Mouse (Mus musculus) frontal cortex, postnatal 10 days (tissue): ENCODE measurements around the gene Tns4.

ENCODE experiments used
- DNase-seq, 2 experiments: peaks; one replicate each; pipeline ENCODE4 v3.0.0; 2022; ENCODE audit warnings: low spot score in 2 of 2, mixed read lengths in 1 of 2

The Tns4 gene

DNA sequence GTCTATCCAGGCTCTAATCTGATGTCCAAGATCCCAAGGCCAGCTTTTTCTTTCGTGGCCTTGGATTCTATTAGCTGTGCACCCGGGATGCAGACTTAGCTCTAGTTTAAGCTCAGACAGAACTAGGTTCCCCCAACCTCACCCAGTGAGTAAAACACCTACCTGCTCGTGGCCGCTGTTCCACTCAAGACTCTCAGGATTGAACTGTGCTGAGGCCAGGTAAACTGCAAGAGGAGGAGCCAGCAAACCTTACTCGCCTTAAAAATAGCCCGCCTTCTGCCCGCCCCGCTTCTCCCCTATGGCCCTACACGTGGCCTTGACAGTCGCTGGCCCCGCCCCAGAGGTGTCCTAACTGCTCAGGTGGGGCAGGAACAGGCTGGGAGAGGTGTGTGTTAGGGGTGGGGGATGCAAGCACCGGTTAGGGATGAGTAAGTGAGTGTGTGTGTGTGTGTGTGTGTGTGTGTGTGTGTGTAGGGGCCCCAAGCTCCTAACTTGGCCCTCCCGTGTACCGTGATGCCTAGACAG, at the start of gene Tns4:
Gene Tns4 (minus strand): TSS at position 230 of the 525 bp plus-strand sequence.
- DNase-seq = no peak

DNA sequence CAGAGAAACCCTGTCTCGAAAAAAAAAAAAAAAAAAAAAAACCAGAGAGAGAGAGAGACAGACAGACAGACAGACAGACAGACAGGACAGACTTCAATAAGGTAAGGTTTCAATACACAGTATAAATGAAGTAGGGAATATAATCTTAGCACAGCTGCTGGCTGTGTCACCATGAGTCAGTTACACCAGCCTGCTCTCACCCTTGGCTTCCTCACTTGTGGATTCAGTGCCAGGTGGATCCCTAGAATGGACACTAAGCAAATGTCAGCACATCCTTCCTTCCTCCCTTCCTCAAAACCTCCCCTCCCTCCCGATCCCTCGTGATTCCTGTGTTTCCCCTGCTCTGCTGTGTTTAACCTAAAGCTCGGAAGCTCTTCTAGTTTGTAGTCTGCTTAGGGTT, 48.3 kb upstream of the Tns4 start:
- no peak for DNase-seq

DNA sequence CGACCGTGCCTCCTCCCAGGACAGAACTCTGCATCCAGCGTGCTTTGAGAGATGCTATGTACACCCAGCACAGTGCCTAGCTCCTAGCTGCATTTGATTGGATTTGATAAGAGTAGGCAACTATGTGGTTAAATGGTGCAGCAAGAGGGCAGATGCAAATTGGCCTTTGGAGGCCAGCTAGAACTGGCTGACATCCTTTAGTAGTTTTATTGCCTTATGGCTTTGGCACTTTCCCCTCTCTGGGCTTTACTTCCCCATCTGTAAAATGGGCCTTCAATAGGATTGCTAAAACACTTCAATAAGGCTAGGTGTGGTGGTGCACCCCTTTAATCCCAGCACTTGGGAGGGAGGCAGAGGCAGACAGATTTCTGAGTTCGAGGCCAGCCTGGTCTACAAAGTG, 47.9 kb upstream of the Tns4 start:
- DNase-seq = no peak

DNA sequence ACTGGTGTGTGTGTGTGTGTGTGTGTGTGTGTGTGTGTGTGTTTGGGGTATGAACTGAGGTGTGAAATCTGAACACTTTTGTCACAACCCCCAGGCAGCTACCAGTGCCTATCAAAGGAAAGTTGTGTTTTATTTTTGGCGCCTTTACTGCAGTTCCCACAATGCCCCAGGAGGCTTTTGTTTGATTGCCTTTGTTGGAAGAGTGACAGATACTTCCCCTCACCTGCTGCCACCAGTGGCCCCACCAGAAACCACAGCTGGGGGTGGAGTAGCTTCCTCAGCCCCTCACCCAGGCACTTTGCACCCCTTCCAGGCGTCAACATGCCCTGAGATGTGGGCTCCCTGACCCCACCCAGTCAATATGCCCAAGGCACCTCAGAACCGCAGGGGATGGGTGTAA, 47.3 kb upstream of the Tns4 start:
- DNase-seq = no peak

DNA sequence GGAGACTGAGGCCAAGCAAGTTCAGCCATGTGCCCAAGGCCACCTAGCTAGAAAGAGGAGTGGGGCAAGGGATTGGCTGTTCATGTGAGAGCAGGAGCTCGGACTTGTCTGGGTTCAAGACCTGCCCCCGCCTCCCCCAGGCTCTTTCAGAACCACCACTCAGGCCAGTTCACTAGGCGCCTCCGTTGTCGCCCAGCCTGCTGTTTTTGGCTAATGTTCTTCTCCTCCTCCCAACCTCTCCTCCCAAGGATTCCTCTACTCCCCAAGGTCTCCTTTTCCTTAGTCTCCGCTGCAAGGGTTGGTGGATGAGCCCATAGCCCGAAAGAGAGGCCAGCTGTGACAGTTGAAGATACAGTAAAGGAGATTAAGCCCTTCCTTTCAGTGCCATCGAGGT, 45.9 kb upstream of the Tns4 start:
- no peak for DNase-seq

DNA sequence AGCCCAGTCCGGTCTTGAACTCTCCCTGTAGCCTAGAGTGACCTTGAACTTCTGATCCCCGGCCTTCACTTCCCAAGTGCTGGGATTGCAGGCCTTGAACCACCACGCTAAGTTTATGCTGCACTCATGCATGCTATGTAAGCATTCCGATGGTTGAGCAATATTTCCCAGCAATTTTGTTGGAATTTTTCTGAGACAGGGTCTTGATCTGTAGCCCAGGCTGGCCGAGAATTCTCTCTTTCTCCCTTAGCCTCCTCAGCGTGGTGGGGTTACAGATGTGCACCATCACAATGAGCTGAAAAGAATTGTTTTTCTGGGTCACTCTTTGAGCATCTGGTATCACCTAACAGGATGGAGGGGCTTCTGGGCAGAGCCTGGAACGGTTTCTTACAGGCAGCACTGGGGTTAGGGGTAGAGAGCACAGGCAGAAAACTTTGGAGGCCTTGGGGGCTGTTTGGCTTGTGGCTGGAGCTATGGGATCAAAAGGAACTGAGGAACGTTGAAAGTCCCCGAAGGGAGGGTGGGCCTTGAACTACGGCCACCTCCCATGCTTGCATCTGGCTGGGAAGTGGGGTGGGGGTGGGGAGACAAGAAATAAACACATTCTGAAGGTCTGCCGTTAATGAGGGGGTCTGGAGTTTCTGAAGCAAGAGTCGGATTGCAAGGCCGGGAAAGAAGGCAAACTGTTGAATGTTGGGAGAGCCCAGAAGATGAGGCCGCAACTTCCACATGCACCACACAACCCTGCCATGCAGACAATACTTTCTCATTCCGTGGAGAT, 45.4 kb upstream of the Tns4 start:
- DNase-seq = no peak

DNA sequence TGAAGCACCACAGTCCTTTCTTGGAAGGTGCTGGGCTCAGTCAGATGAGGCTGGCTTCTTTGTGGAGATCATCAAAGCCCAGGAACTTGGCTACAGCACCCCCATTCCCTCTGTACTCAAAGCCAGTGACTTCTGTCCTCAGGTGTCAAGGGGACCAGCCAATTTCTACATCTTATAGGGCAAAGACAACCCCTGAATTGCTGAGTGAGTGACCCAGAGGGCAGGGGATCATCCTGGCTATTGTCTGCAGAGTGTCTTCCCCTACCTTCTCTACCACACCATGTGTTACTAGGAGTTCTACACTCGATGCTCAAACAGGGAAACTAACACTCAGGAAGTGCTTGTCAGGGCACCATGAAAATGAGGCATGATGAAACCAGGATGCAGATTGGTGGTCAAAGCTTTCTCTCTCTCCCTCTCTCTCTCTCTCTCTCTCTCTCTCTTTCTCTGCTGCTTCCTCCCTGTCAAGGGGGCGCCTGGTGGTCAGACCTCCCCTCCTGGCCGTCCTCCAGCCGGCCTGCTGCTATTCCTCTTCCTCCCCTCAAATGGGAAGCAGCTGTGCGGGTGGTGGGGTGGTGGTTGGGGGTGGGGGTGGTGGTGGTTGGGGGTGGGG, 44.3 kb upstream of the Tns4 start:
- no peak for DNase-seq

DNA sequence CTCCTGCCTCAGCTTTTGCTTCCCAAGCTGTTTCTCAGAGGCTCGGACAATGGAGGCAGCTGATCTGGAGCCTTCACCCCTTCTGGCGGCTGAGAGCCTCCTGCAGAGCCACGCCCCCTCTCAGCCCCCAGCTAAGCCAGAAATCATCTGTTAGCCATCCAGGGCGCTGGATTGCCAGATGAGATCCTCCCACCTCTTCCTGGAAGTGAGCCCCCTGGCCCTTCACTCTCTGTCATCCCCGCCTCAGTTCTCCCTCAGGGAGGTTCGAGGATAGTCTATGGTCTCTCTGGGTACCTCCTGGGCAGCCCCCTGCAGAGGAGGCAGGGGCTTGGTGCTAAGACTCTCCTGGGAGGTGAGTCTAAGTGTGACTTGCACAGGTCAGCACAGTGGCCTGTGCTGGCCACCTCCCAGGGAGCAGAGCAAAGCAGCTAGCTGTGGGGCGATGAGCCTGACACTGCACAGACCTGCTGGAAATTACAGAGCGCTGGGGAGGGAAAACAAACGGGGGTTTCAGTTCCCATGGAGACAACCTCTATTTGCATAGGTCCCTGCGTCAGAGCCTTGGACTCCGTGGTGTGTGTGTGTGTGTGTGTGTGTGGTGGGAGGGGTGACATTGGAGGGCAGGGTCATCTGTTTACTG, 43.1 kb upstream of the Tns4 start:
- DNase-seq = no peak

DNA sequence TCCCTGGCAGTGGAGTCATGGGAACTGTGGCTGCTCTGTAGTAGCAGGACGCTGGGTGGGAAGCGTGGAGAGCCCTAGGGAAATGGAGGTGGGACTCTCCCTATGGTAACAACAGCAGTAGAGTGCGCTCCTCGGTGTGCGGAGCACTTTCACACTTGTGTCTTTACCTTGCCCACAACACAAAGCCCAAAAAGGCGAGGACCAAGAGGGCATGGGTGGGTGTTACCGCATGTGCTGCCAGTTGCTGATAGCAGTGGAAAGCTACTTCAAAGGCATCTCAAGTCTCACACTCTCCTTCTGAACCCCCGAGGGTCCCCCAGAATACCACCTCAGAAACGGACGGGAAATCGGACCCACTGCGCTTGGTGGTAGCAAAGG, 42.3 kb upstream of the Tns4 start:
- no peak for DNase-seq

DNA sequence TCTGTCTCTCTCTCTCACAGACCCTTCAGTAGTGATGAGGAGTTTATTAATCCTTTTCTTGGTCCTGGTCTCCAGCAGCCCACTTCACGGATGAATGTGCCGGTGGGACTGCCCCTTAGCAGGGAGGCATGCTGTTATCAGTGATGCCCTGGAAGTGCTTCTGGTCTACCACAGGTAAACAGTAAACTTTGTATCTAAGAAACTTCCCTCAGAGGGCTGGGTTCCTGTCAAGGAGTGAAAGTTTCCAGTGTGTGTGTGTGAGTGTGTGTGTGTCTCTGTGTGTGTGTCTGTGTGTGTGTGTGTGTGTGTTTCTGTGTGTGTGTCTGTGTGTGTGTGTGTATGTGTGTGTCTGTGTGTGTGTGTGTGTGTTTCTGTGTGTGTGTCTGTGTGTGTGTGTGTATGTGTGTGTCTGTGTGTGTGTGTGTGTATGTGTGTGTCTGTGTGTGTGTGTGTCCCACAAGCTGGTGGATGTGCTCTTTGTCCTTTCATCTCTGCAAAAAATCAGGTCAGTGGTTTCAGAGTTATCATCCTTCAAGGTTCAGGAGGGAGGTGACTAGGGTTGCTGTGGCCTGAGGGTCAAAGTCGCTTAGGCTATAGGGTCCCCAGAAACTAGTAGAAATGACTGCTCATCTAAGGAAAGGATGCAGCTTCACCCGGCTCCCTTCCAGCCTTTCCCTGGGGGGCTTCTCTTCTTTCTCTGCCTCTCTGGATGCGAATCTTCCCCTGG, 41.8 kb upstream of the Tns4 start:
- DNase-seq = no peak

DNA sequence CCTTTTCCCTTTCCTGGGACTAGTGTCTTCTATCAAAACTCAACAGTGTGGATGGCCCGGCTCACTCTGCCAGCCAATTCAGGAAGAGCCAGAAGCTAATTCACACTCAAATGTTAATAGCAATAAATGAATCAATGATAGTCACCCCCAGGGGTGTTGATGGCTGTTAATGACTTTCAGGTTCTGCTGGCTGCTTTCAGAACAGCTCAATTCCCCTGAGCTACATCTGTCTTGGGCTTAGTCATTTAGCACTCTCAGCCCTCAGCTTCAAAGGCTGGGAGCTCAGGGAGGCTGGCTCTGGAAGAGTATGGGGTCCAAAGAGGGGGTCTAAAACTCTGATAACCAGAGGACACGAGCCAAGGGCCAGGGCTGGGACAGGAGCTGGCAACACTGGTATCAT, 40.2 kb upstream of the Tns4 start:
- no peak for DNase-seq

DNA sequence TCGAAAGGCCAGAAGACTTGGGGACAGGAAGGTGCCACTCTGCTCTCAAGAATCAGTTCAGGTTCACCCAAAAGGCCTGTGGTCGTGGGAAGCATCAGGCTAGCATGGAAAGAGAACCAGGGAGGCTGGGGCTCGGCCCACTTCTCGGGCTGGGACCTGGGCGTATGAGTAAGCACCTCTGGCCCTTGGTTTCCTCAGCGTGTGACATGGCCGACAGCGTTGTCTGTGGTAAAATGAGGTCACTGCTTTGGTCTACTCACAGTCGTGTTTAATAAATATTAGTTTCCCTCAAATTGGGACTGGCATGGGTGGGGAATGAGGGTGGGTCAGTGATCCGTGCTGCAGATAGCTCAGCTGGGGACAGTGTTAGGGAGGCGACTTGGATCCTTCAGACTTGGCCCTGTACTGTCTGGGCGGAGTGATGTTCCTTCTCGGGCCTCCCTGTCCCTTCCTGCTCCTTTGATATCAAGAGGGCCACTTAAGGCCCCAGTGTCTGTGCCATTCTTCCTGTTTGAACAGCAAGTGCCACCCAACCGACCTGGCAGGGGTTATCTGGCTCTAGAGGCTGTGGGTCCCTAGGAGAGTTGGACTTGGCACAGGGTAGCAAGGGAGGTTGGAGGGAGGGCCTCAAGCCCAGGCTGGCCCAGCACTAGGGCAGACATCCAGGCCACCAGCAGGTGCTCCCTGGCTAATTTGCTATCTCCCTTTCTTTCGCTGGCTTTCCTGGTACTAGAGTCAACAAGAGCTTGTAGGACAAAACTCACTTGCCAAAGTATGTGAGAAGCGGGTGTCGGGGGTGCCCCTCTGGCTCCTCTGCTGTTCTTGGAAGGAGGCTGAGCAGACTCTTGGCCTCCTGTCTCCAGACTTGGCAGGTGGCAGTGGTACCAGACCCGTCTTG, 38.9 kb upstream of the Tns4 start:
- no peak for DNase-seq

DNA sequence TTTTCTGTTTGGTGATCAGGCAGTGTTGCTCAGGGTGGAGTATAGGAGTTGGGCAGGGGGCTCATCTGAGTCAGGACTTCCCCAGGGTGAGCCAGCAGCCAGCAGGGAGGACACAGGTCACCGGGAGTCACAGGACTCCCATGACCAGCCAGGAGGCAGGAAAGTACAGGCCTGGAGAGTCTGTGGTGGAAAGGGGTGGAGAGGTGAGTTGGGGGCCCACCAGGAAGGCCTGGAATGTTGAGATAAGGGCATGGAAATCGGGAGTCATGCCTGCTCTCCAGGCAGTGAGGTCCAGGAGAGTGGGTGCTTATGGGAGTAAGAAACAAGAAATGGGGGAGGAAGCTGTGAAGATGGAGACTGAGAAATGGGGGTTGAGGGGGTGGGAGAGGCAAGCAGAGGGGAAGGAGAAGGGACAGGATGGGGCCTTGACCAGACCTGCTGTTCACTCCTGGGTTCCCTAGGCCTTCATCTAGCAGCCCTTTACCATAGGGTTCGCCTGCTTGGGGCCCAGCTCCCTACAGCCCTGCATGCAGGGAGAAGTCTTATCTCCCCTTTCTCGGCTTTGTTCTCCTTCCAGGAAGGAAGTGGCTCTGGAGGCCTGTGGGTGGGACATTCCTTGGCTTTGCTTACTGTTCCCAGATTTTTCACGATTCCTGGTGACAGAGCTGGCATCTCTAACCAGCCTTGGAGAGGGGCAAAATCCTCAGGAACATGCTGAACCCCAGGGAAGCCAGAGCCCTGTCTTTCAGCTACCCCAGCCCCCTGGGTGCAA, 37.6 kb upstream of the Tns4 start:
- no peak for DNase-seq

DNA sequence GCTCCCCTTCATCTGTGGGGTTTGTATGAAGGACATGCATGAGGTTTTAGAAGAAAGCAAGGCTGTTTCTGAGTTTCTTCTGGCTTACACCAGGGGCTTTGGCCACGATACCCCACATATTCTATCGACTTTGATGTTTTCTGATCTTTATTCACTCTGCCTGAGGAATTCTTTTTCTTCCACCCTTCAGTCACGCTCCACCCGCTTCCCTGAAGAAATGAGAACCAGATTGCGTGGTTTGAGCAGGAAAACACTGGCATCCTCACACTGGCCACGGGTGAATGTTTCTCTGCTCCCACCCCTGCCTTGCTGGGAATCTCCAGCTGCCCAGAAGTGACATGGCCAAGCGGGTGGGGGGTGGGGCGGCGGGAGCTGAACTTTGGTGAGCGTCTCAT, 35.5 kb upstream of the Tns4 start:
- no peak for DNase-seq

DNA sequence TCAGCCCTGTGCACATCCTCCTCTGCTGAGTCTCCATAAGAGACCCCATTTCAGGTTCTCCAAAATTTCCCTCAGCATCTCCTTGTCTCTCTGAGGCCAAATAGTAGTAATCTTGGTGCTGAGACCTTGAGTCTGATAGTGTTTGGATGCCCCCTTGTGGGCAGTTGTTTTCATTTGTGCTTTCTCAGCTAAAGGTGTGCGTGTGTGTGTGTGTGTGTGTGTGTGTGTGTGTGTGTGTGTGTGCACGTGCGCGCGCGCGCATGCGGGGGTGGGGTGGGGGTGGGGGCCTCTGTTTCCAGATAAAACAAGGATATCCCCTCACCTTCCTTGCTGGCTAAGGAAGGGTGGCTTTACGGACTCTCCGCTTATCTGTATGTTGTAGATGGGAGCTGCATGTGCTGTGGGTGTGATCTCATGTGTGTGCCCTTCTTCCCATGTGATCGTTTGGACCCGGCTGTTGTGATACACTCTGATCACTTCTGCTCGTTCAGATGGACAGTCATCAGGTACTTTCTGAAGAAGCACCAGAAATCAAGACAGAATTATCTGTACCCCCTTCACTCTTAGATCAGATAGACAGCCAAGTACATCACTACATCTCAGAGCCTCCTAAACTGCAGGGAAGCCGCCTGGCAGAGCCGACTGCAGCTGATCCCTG, 35.0 kb upstream of the Tns4 start:
- DNase-seq = no peak

DNA sequence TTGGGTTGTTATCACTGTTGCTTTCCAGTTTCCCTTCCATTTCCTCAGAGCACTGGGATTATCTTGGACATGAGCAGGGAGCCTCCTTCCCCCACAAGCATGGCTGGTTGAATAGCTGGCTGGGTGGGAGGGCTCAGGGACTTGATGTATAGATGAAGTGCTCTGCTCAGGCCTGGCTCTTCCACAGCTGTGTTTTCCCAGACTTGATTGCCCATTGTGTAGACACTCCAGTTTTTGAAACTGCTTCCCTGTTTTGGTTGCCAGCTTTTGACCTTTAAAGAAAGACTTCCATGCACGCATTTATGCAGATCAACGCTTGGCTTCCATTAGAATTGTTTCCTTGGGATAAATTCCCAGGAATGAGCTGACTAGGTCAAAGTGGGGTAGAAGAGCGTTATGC, 33.6 kb upstream of the Tns4 start:
- no peak for DNase-seq

DNA sequence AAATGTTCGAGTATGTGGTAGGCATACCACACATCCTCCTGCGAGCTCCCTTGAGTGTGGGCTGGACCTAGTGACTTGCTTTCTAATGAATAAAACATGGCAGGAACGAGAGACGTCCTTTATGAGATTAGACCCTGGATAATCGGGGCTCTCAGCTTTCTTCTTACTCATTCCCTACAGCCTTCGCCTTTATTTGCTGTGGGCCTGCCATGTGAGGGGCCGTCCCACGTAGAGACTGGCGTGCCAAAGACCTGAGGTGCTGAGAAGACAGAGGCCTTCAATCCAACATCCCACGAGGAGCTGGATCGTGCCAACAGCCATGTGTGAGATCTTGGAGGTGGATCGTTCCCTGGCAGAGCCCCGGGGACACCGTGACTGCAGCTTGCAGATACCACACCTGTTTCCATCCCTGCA, 32.1 kb upstream of the Tns4 start:
- DNase-seq = no peak

DNA sequence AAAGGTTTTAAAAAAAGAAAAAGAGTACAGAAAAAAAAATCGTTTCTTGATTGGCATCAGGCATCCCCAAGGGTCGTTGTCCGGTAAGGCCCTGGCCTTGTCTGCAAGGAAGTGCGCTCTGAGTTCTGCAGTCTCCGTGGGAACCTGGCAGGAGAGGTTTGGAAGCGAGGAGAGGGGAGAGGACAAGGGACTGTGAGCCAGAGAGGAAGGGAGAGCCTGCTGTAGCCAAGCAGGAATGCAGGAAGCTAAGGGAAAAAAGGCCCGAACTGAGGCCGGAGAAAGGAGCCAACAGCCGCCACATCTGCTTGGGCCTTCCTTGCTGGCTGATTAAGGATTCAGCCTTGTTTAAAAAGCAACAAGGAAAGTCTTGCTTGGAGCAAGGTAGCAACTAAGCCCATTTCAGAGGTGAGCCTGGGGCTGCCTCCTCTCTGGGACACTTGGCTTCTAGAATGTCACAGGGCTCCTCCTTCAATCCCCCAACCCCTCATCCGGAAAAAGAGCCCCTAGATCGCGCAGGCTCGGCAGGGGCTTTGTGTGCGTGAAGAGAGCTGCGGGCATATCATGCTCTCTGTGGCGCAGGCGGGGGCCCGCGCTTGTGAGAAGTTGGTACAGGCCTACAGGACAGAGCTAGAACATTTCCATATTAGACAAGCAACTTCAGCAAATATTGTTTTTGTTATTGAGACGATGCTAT, 31.6 kb upstream of the Tns4 start:
- DNase-seq = no peak

DNA sequence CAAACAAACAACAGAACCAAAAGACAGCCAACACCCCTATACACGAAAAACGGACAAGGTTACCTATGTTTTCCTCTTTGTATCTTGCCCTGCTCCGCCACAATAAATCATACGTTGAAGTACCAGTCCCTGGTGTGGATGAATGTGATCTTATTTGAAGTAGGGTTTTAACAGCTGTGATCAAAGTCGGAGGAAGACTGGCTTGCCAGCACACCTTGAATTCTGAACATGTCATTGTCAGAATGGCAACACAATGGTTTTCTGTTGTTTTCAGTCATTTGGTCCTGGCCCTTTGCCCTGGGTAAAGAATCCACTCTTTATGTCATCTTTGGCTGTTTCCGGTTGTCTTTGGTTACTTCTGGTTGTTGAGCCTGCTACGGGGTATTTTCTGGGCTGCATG, 29.9 kb upstream of the Tns4 start:
- DNase-seq = no peak
